Mouse (Mus musculus): ENCODE measurements around the gene Zfand3.

DNA sequence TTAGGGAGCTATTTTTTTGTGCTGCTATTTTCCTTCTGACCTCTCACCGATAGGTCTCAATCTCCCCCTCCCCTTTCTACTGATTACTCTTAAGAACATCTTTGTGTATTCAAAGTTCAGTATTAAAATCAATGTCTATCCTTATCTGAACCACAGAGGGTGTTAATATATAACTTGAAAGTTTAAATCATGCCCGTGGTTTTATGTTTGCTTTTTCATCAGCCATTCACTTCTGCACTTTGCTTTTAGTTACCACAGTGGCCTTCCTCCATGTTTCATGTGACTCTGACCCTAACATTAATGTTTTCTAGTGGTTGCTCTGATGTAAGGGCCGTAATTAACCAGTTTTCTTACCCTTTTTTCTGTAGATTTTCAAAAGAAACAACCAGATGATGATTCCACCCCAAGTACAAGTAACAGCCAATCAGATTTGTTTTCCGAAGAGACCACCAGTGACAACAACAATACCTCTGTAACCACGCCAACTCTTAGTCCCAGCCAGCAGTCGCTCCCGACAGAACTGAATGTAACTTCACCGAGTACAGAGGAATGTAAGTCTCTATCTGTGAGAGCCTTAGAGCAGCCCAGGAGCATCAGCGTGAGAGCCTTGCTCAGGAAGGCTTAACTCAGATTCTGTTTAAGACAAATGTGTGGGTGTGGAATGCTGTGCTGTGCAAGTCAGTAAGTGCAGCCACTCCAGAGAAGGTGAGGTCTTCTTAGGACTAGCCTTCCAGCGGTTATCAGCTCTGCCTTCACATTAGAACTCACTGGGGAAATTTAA lies 130.6 kb downstream of the Zfand3 start:
- TF ChIP-seq POLR2A (IDR thresholded peaks at IDR 0.05; ENCODE audit: insufficient read length, low read depth) (no peak), POLR2AphosphoS2 (IDR thresholded peaks at IDR 0.05; ENCODE audit: insufficient read length, low read depth) (no peak), USF1 (IDR thresholded peaks at IDR 0.05; ENCODE audit: low read depth) (no peak), REST (IDR thresholded peaks at IDR 0.05; ENCODE audit: insufficient read depth, insufficient read length) (no peak), CEBPB (IDR thresholded peaks at IDR 0.05; ENCODE audit: insufficient read depth, poor library complexity, severe bottlenecking) (no peak), E2F4 (IDR thresholded peaks at IDR 0.05; ENCODE audit: insufficient read depth) (no peak), MAX (IDR thresholded peaks at IDR 0.05; ENCODE audit: low read depth) (no peak), MYOG (IDR thresholded peaks at IDR 0.05; ENCODE audit: control insufficient read depth in 1 of 3, insufficient read depth in 1 of 3, insufficient read length in 2 of 3, low read depth in 2 of 3) (no peak), SRF (IDR thresholded peaks at IDR 0.05; ENCODE audit: control insufficient read depth, insufficient read length, low read depth) (no peak)
